Comparison of ENCODE assay signal across 19 mouse cellular contexts in genomic region chr7:80310771-80311170, GRCm38 (mm10).
"Had no signal": no experiment of that assay in that cellular context is flagged by ENCODE, and none has a peak within 500 bp of the region (broad histone marks: within the 10 kb centered on the region; RNA-seq: fewer than 3 reads in every experiment).

No protein-coding gene starts in this region.

- H3K27me3 ChIP-seq: liver, embryonic 12.5 days; lung, embryonic 15.5 days; midbrain, embryonic 12.5 days; neural tube, embryonic 13.5 days; neural tube, embryonic 15.5 days had no signal

- H3K27ac ChIP-seq: liver, embryonic 12.5 days; liver, embryonic 14.5 days; lung, embryonic 15.5 days; midbrain, embryonic 10.5 days; midbrain, embryonic 12.5 days; neural tube, embryonic 13.5 days; neural tube, embryonic 15.5 days had no signal

- H3K4me3 ChIP-seq: liver, embryonic 12.5 days; lung, embryonic 15.5 days; midbrain, embryonic 10.5 days; midbrain, embryonic 12.5 days; myocyte; neural tube, embryonic 13.5 days; neural tube, embryonic 15.5 days had no signal

- ATAC-seq: liver, embryonic 12.5 days; midbrain, embryonic 16.5 days had no signal

- H3K4me2 ChIP-seq: liver, embryonic 12.5 days; lung, embryonic 15.5 days; midbrain, embryonic 12.5 days; neural tube, embryonic 13.5 days; neural tube, embryonic 15.5 days had no signal

- DNase-seq: lung, postnatal 4 days; midbrain, embryonic 14.5 days; retina, postnatal 1 day; right cerebral cortex, adult 18-20 months; right cerebral cortex, postnatal 25 days; right cerebral cortex, postnatal 4 days; spleen, adult 18-20 months; thymus, adult 18-20 months; thymus, postnatal 14 days; thymus, postnatal 36 days had no signal

- H3K9ac ChIP-seq: liver, embryonic 12.5 days; liver, embryonic 14.5 days; lung, embryonic 15.5 days; midbrain, embryonic 12.5 days; neural tube, embryonic 13.5 days; neural tube, embryonic 15.5 days had no signal

- H3K9me3 ChIP-seq: liver, embryonic 12.5 days; lung, embryonic 15.5 days; midbrain, embryonic 10.5 days; midbrain, embryonic 12.5 days; neural tube, embryonic 13.5 days; neural tube, embryonic 15.5 days had no signal

- H3K4me1 ChIP-seq: liver, embryonic 12.5 days; lung, embryonic 15.5 days; midbrain, embryonic 10.5 days; midbrain, embryonic 12.5 days; neural tube, embryonic 13.5 days; neural tube, embryonic 15.5 days had no signal
